Mouse (Mus musculus) liver, adult 2 months (tissue): ENCODE measurements around the gene Crim1. TPM values are rescaled to one million over a fixed set of nuclear protein-coding genes. Genes with fewer than 3 reads are reported as not detected.

Experiments
- DNase-seq: peaks from one replicate; pipeline ENCODE4 v3.0.0-alpha.2; 2011; ENCODE audit warnings: low read depth, low spot score; ENCODE audit errors: extremely low read depth
- H3K27ac ChIP-seq: fragments of 200-500 bp; replicated peaks from 2 replicates; pipeline ENCODE4 v1.5.1; 2012; ENCODE audit warnings: low read depth, mild to moderate bottlenecking, control low read depth, inconsistent platforms, low read length; ENCODE audit not compliant: insufficient read depth
- H3K27me3 ChIP-seq: fragments of 200-500 bp; 2 replicates; pipeline ENCODE4 v1.6.1; 2012; ENCODE audit warnings: mild to moderate bottlenecking, moderate library complexity, low read length, inconsistent platforms; ENCODE audit not compliant: control insufficient read depth, insufficient read depth
- H3K36me3 ChIP-seq: fragments of 200-500 bp; 2 replicates; pipeline ENCODE4 v1.6.1; 2012; ENCODE audit warnings: low read length, inconsistent platforms; ENCODE audit not compliant: control insufficient read depth, insufficient read depth
- H3K4me1 ChIP-seq: fragments of 200-500 bp; 2 replicates; pipeline ENCODE4 v1.6.1; 2011; ENCODE audit warnings: low read length; ENCODE audit not compliant: control insufficient read depth, insufficient read depth
- H3K4me3 ChIP-seq: fragments of 200-500 bp; 2 replicates; pipeline ENCODE4 v1.5.1; 2011; ENCODE audit warnings: low read depth, mild to moderate bottlenecking, control low read depth, low read length, moderate library complexity; ENCODE audit not compliant: insufficient read depth
- H3K79me2 ChIP-seq: fragments of 200-500 bp; 2 replicates; pipeline ENCODE4 v1.6.1; 2012; ENCODE audit warnings: inconsistent platforms, mild to moderate bottlenecking, low read length, moderate library complexity; ENCODE audit not compliant: control insufficient read depth, insufficient read depth
- H3K9ac ChIP-seq: fragments of 200-500 bp; 2 replicates; pipeline ENCODE4 v1.6.1; 2012; ENCODE audit warnings: low read depth, mild to moderate bottlenecking, control low read depth, inconsistent platforms, low read length
- CTCF ChIP-seq: fragments of 200-500 bp; IDR thresholded peaks from 2 replicates; pipeline ENCODE4 v1.5.1; 2011; ENCODE audit warnings: low read depth, low read length, control low read depth
- POLR2A ChIP-seq: fragments of 200-500 bp; IDR thresholded peaks from 2 replicates; pipeline ENCODE4 v1.6.1; 2011; ENCODE audit warnings: low read length, control low read depth; ENCODE audit not compliant: insufficient read depth; ENCODE audit errors: extremely low read depth
- WGBS: fragments of 180-500 bp; shearing (Covaris S2); methylation state at CpG from one replicate; pipeline ENCODE4 v1.1.7; 2018; 5-methylcytosine and 5-hydroxymethylcytosine counted together
- polyA plus RNA-seq: library from polyadenylated mRNA; depleted of rRNA; stranded (reverse); fragments of >200 nt; gene quantifications from 2 replicates; pipeline ENCODE4 v1.2.3, GENCODE M21; 2012
- total RNA-seq: library from RNA; depleted of rRNA; stranded (reverse); fragments of >200 nt; gene quantifications from 2 replicates; pipeline ENCODE4 v1.2.3, GENCODE M21; 2014

The Crim1 gene
- total and polyA plus RNA-seq, 2 experiments: 5.6 to 9.0 TPM

DNA sequence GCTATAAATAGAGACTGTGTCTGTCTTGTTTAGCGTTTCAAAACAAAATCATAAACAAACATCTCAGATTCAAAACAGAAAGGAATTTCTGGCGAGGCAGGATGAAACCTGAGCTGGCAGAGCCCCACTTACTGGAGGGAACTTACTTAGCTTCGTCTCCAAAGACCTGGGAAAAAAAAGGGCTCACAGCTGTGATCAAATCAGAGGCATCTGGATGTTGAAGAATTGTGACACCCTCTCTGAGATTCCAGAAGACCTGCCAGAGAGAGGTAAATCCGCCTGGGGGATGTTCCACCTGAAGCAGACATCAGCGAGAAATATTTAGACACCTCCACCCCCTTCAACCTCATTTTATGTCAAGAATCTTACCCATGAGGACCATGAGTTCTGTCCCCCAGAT lies 11.8 kb downstream of the Crim1 start:
- no peak overlapping the region for H3K27ac ChIP-seq
- WGBS: 83% methylated on average over 5 of the region's 5 CpGs
- no peak for DNase-seq
- H3K79me2 ChIP-seq: peaks cover 16% of the 10 kb centered on the region; the same call in 1 of the 2 replicates
- H3K36me3 ChIP-seq: no peaks in the 10 kb centered on the region; the same call in 1 of the 2 replicates
- H3K4me1 ChIP-seq: peaks cover 4% of the 10 kb centered on the region; the same call in 1 of the 2 replicates
- no peak for TF ChIP-seq POLR2A
- TF ChIP-seq CTCF: no peak
- no peak overlapping the region for H3K9ac ChIP-seq
- H3K4me3 ChIP-seq: no peak overlapping the region
- H3K27me3 ChIP-seq: no peaks in the 10 kb centered on the region

DNA sequence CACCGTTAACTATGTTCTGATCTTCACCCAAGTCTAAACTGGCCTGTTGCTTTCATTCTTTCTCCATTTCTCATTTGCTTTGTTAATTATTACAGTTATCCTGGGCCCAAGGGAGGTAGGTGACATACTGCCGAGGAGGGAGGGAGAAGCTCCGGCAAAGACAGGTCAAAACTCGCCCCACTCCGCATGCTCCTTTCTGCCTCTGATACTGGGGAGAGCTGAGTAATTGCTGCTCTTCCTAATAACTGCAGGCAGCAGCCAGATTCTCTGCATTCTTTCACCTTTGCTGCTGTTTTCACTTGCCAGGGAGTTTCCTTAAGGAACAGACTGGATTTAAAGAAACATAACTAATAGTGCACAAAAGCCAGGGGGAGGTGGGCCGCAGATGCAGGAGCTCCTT lies 13.1 kb downstream of the Crim1 start:
- H3K27ac ChIP-seq: no peak overlapping the region

DNA sequence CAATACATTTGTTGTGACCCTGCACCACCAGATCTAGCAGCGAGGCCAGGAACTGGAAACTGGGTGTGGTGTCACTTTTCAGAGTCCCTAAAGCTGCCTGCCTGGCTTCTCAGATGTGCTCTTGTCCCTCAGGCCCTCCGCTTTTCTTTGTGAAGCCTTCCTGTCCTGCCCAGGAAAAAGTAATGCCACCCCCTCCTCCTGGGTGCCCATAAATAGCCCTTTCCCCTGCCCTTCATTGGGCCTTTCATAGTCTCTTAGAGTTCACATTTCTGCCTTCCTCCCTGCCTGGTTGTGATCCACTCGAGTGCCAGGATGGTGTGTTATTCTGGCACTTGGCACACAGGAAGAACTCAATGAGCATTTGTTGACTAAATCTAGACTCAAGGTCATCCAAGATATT lies 16.5 kb downstream of the Crim1 start:
- H3K4me1 ChIP-seq: peaks cover 14% of the 10 kb centered on the region; the same call in 1 of the 2 replicates

More for the DNA sequence above, 13.1 kb downstream of the Crim1 start:
- DNase-seq: no peak
- peaks cover 13% of the 10 kb centered on the region; the same call in 1 of the 2 replicates for H3K79me2 ChIP-seq
- no peaks in the 10 kb centered on the region; the same call in 1 of the 2 replicates for H3K36me3 ChIP-seq
- no peaks in the 10 kb centered on the region for H3K27me3 ChIP-seq
- H3K4me3 ChIP-seq: no peak overlapping the region
- TF ChIP-seq CTCF (no peak), POLR2A (no peak)
- no peak overlapping the region for H3K9ac ChIP-seq
- H3K4me1 ChIP-seq: peaks cover 7% of the 10 kb centered on the region; the same call in 1 of the 2 replicates
- whole genome bisulfite sequencing: 80% methylated on average over 6 of the region's 6 CpGs

DNA sequence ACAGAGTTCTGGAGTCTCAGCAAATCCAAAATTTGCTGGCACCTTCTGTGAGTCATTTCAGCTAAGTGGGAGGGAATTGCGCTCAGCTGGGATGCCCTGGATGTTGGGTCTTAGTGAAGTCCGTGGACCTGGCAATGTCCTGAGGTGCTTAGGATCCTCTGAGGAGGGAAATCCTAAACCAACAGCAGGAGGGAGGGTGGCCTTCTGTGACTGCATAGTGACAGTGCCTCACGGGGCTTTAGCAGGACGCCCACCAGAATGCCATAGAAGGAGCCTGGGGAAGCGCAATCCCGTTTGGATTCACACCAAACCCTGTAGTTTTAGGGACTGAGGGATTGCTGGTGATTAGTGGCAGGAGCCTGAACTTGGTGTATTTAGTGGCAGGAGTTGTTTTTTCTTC lies 17.4 kb downstream of the Crim1 start:
- Histone ChIP-seq H3K27ac (no peak overlapping the region), H3K27me3 (no peaks in the 10 kb centered on the region), H3K4me1 (peaks cover 18% of the 10 kb centered on the region; the same call in 1 of the 2 replicates), H3K4me3 (no peak overlapping the region), H3K9ac (no peak overlapping the region), H3K36me3 (no peaks in the 10 kb centered on the region), H3K79me2 (peaks cover 18% of the 10 kb centered on the region; the same call in 1 of the 2 replicates)
- no peak for DNase-seq
- 80% methylated on average over 6 of the region's 6 CpGs for WGBS
- TF ChIP-seq POLR2A: no peak

More for the DNA sequence above, 16.5 kb downstream of the Crim1 start:
- WGBS: 53% methylated on average over 3 of the region's 3 CpGs
- Histone ChIP-seq H3K9ac (no peak overlapping the region), H3K27ac (peak overlapping the region; percentile 51), H3K27me3 (no peaks in the 10 kb centered on the region), H3K4me3 (no peak overlapping the region), H3K79me2 (peaks cover 15% of the 10 kb centered on the region; the same call in 1 of the 2 replicates), H3K36me3 (no peaks in the 10 kb centered on the region; the same call in 1 of the 2 replicates)
- peak; percentile 46 for DNase-seq
- TF ChIP-seq CTCF (no peak), POLR2A (no peak)

DNA sequence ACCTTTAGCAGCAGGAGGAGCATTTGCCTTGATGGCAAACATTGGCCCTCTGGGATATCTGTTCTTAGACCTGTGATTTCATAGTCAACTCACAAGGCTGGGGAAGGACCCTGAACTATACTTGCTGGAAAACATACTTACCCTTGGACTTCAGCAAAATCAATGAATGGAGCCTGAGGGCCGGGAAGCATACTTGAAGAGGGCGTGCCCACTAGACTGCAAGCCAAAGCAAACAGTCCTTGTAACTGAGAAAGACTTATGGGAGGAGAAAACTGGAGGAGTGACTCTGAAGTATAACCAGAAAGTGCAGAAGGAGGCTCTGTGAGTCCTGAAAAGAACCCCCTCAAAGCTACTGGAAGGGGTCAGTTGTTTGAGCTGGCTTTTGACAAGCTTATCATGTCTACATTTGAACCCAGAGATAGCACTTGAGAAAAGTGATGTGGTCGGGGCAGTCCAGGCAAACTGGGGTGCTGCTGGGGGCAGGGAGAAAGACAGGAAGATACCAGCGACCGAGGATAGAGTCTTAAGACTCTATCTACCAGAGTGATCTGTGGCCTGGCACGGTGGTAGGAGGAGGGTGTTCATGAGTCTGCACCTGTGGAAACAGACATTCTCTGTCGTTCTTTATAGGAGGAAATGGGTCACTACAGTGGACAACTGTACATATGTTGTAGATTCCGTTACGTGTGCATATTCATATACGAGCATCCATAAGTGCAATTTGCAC lies 18.6 kb downstream of the Crim1 start:
- Histone ChIP-seq H3K27me3 (no peaks in the 10 kb centered on the region), H3K36me3 (no peaks in the 10 kb centered on the region), H3K27ac (no peak overlapping the region), H3K79me2 (peaks cover 22% of the 10 kb centered on the region; the same call in 1 of the 2 replicates), H3K4me1 (peaks cover 18% of the 10 kb centered on the region; the same call in 1 of the 2 replicates), H3K9ac (no peak overlapping the region), H3K4me3 (no peak overlapping the region)
- TF ChIP-seq CTCF (no peak), POLR2A (no peak)
- no peak for DNase-seq
- 75% methylated on average over 10 of the region's 10 CpGs for WGBS

DNA sequence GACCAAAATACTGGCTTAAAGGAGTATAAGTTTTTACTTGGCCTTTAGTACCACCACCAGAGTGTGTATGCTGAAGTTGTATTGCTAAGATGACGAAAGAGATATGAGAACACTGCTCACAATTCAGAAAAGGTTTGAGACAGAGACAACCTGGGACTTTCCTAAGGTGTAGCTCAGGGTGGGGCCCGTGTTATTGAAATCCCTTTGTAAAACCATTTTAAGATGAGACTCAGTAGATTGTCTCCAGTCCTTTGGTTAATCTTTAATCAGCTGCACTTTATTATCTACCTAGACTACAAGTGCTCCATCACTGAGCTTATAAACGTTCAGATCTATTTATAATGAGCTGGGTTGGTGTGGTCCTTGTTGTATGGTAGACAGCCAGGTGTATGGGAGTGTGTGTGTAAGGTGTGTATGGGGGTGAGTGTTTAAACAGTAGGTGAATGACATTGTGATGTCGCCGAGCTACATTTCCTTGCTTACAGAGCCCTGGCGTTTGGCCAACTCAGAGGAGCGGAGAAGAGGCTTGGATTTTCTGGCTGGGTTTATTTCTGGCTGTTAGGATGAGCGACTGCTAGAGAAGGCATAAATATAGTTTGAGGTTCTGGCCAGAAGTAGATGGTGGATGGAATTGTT lies 21.1 kb downstream of the Crim1 start:
- Histone ChIP-seq H3K36me3 (no peaks in the 10 kb centered on the region), H3K27ac (no peak overlapping the region), H3K4me3 (no peak overlapping the region), H3K27me3 (no peaks in the 10 kb centered on the region), H3K79me2 (peaks cover 16% of the 10 kb centered on the region; the same call in 1 of the 2 replicates), H3K9ac (no peak overlapping the region), H3K4me1 (peaks cover 18% of the 10 kb centered on the region; the same call in 1 of the 2 replicates)
- WGBS: 26% methylated on average over 8 of the region's 8 CpGs
- TF ChIP-seq POLR2A (no peak), CTCF (no peak)
- DNase-seq: peak; percentile 49
